Mouse (Mus musculus) neural tube, embryonic 12.5 days (tissue): ENCODE data around the gene Rpa3. TPM values are rescaled to one million over a fixed set of nuclear protein-coding genes. Genes with fewer than 3 reads are reported as not detected.

ENCODE experiments used
- ATAC-seq: fragments of 200-750 bp; cut with Nextera tagmentation; 2 replicates; pipeline ENCODE4 v1.8.0; 2017; ENCODE audit warnings: low read depth, mild to moderate bottlenecking, moderate TSS enrichment, moderate library complexity; ENCODE audit not compliant: low FRiP score
- H3K27ac ChIP-seq: fragments of 300-500 bp; sonication (generic); 2 replicates; pipeline ENCODE4 v1.5.1; 2016
- H3K27me3 ChIP-seq: fragments of 300-500 bp; sonication (generic); replicated peaks from 2 replicates; pipeline ENCODE4 v1.6.1; 2016; ENCODE audit warnings: mild to moderate bottlenecking
- H3K36me3 ChIP-seq: fragments of 300-500 bp; sonication (generic); 2 replicates; pipeline ENCODE4 v1.6.1; 2016; ENCODE audit warnings: mild to moderate bottlenecking
- H3K4me1 ChIP-seq: fragments of 300-500 bp; sonication (generic); 2 replicates; pipeline ENCODE4 v1.6.1; 2016
- H3K4me2 ChIP-seq: fragments of 300-500 bp; sonication (generic); replicated peaks from 2 replicates; pipeline ENCODE4 v1.6.1; 2016; ENCODE audit warnings: mild to moderate bottlenecking
- H3K4me3 ChIP-seq: fragments of 300-500 bp; sonication (generic); 2 replicates; pipeline ENCODE4 v1.5.1; 2016
- H3K9ac ChIP-seq: fragments of 300-500 bp; sonication (generic); 2 replicates; pipeline ENCODE4 v1.6.1; 2016; ENCODE audit warnings: mild to moderate bottlenecking
- H3K9me3 ChIP-seq: fragments of 300-500 bp; sonication (generic); 2 replicates; pipeline ENCODE4 v1.6.1; 2016; ENCODE audit warnings: mild to moderate bottlenecking
- WGBS: fragments of 180-500 bp; shearing (Covaris S2); methylation state at CpG from one replicate; pipeline ENCODE4 v1.1.7; 2016; 5-methylcytosine and 5-hydroxymethylcytosine counted together
- polyA plus RNA-seq: library from polyadenylated mRNA; unstranded; fragments of >200 nt; fragmentation: Nextera tagmentation; extraction: Ambion mirVana; gene quantifications from 2 replicates; pipeline ENCODE4 v1.2.1, GENCODE M21; 2016

Gene Rpa3
- polyA plus RNA-seq, result 124 and 136 TPM in 2 replicates

DNA sequence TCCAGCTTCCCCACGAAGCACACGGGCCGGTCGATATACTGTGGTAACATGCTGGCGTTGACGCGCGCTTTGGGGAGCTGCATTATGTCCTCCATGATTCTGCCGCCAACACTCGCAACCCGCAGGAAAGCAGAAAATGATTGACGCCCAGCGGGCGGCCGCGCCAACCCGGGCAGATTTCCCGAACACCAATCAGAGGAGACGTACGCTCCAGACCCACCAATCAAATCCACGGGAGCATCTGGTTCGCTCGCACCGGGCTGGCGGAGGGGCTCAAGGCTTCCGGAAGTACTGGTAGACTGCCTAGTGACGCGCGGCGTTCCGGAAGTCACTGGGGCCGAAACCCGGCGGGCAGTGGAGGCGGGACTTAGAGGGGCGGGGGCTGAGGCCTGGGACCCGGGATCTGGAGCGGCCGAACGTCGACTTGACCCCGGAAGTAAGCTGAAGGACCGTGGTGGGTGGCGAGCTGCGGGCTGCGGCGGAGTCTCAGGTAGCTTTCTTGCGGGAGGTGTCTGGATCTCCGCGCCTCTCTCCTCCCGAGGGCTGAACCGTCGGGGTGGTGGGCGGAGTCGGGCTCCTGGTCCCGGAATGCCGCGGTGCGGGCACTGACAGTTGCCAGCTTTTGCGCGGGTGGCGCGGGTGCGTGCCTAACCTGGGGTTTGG is at the start of gene Rpa3, which contains the start of the genes Umad1 and Gm45062:
Gene Rpa3 (minus strand): TSS at position 170 of the 663 bp plus-strand sequence.
Gene Umad1 (plus strand): TSS at position 285 of the 663 bp plus-strand sequence.
Gene Gm45062 (plus strand): TSS at position 447 of the 663 bp plus-strand sequence.
- H3K27ac ChIP-seq, result 0 out of 2 replicates have a peak within 1 kb of the TSS, but pooled peaks have one; percentile 53
- H3K4me3 ChIP-seq, result peak within 1 kb of the TSS; percentile 79
- under 1% methylated on average over 64 of the region's 64 CpGs for WGBS

DNA sequence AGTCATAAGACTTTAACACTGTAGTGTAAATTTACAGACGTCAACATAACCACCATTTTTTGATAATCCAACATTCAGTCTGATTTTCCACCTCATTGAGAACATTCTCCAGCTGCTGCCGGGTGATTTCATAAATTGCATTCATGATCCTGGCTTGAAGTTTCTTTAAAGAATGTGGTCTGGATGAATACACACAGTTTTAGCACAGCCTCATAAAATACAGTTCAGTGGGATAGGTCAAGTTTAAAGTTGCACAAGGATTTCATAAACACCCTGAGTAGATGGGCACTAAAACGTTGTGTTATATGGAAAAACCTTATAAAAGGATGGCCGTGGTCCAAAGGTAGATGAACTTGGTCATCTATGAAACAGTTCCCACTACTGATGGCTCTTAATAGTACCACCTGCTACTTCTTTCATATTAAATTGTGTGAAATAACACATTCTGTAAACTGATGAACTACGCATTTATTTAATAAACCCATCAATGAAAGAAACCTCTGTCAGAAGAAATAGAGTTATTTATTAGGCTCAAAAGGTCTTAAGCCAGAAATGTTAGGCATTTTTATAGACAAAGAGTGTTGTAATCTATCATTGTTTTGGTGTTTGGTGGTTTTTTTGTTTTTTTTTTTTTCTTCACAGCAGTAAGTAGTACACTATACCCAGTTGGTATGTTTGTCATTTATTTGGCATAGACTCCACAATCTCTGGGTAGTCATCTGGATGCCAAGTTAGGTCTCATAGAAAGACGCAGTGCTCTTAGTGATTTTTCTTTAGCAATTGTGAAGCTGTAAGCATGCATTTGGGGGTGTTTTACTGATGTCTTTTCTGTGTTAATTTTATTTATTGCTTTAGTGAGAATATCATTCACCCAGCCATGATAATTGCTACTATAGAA is 49.2 kb upstream of the Rpa3 start:
- Histone ChIP-seq H3K4me1 (no peaks in the 10 kb centered on the region), H3K27me3 (no peaks in the 10 kb centered on the region), H3K4me2 (no peak overlapping the region), H3K27ac (no peak overlapping the region), H3K9ac (no peak overlapping the region), H3K36me3 (no peaks in the 10 kb centered on the region), H3K9me3 (no peaks in the 10 kb centered on the region), H3K4me3 (no peak overlapping the region)
- ATAC-seq, result no peak
- 70% methylated on average over 6 of the region's 6 CpGs for WGBS

More for the DNA sequence above, at the start of gene Rpa3, which contains the start of the genes Umad1 and Gm45062:
- Histone ChIP-seq H3K36me3 (peaks cover under 1% of the 10 kb centered on the region; the same call in 1 of the 2 replicates), H3K4me2 (peak within 1 kb of the TSS; percentile 91), H3K9me3 (no peaks in the 10 kb centered on the region), H3K9ac (peak within 1 kb of the TSS; percentile 78), H3K27me3 (no peaks in the 10 kb centered on the region), H3K4me1 (peaks cover 11% of the 10 kb centered on the region)
- peak; percentile 100 for ATAC-seq

DNA sequence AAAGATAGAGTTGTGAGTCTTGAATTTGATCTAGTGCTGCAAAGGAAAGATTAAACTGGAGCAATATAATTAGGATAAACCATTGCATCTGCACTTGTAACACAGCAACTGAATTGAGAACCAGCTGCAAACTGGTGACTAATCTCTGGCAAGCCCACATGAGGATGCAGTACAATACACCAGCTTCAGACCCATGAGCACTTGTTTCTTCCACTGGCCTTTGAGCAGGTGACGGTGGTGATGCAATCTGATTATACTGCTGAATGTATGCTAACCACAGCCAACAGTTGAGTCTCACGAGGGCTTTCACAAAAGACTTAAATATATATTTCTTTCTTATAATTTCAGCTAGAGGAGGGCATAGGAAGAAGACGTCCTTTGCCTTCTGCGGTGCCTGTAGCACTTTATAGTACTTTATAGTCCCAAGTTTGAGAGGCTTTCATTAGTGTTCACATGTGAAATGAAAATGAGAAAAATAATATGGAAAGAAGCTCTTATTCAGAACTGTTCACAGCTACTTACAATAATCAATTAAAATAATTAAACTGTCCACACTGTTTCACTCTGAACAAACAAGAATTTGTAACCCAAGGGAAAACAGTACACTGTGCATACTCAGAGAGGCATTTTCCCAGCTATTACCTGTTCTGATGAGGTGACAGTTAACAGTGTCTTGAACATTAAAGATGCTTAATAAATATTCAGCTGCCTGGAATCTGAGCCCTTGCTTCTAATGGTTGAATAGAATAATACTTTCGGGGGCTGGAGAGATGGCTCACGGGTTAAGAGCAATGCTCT is 40.3 kb upstream of the Rpa3 start:
- Histone ChIP-seq H3K4me1 (no peaks in the 10 kb centered on the region), H3K27me3 (no peaks in the 10 kb centered on the region), H3K9me3 (no peaks in the 10 kb centered on the region), H3K4me3 (no peak overlapping the region), H3K36me3 (no peaks in the 10 kb centered on the region), H3K27ac (no peak overlapping the region), H3K4me2 (no peak overlapping the region), H3K9ac (no peak overlapping the region)
- 87% methylated on average over 6 of the region's 6 CpGs for WGBS
- ATAC-seq, result no peak

DNA sequence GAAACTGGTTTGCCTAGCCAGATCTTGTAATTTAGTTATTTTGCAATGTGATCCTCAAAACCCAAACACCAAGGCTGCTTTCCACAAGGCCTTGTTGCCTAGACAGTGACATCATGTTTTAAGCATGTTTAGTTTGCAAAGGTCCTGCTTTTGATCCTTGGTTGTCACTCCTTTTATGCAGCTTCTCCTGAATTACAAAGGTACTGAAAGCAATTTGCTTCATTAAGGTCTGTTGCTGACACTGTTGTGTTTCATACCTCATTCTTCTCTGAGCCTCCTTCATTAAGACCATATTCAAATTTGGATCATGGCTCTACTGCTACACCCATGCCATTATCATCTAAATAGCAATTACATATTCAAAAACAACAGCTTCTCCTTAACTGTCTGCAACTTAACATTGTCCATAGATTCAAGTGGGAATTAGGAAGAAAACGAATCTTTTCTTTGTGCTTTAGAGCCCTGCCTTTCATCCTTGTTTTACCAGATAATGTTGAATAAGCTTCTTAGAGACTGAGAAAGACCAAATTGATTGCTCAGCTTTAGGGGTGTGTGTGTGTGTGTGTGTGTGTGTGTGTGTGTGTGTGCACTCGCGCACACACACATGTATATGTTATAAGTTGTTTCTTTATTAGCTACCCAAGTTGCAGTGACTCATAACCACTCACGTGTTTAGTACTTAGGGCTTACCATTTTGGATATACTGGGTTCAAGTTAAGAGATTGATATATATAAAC is 35.2 kb upstream of the Rpa3 start:
- ATAC-seq, result no peak
- H3K4me3 ChIP-seq, result no peak overlapping the region
- H3K27ac ChIP-seq, result no peak overlapping the region
- H3K36me3 ChIP-seq, result no peaks in the 10 kb centered on the region
- no peaks in the 10 kb centered on the region for H3K27me3 ChIP-seq
- H3K4me1 ChIP-seq, result no peaks in the 10 kb centered on the region
- no peak overlapping the region for H3K9ac ChIP-seq
- H3K4me2 ChIP-seq, result no peak overlapping the region
- WGBS, result 87% methylated on average over 4 of the region's 4 CpGs
- H3K9me3 ChIP-seq, result no peaks in the 10 kb centered on the region

DNA sequence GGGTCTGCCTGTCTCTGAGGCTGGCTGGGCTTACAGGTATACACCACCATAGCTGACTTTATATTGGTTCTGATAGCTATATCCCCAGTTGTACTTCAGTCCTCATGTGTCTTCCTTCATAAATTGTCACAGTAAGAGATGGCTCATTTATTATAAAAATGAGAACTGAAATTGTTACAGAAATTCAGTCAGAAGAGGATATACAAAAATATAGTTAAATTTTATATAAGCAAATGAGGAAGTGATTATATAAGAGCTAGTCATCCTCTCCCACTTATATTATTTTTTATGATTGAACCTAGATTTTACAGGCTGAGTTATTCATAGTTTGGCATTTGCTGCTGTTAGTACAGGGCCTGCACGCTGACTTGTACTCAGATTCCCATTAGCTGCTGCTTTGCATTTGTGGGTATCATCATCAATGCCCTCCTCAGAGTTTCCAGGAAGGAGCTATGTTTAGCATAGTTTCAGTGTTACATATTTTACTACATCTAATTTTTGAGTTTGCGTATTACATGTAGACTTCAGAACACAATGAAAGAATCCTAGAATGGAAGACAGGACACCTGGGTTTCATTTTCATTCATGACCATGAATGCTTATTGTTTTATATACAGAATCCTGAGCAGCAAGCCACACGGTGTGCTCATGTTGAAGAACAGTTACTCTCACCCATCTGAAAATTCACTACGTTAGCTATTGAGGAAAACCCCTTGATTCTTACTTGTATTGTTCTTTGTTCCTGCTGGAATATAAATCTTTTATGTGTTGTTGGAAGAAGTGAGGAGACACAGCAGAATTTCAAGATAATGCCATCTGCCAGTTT is 30.0 kb upstream of the Rpa3 start:
- Histone ChIP-seq H3K9ac (no peak overlapping the region), H3K27ac (no peak overlapping the region), H3K36me3 (no peaks in the 10 kb centered on the region), H3K9me3 (no peaks in the 10 kb centered on the region), H3K4me3 (no peak overlapping the region), H3K4me2 (no peak overlapping the region), H3K27me3 (no peaks in the 10 kb centered on the region), H3K4me1 (no peaks in the 10 kb centered on the region)
- 78% methylated on average over 4 of the region's 4 CpGs for WGBS
- no peak for ATAC-seq

DNA sequence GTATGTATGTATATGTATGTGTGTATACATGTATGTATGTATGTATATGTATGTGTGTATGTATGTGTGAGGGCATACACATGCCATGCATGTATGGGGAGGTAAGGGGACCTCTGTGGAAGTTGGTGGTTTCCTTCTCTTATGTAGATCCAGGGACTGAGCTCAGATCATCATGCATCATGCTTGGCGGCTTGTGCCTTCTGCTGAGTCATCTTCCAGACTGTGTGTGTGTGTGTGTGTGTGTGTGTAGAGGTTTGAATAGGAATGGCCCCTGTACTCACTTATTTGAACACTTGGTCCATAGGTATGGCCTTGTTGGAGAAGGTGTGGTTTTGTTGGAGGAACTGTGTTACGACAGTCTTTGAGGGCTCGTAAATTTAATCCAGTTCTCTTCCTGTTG is 27.2 kb upstream of the Rpa3 start:
- Histone ChIP-seq H3K4me2 (no peak overlapping the region), H3K36me3 (no peaks in the 10 kb centered on the region), H3K27me3 (no peaks in the 10 kb centered on the region), H3K9me3 (no peaks in the 10 kb centered on the region), H3K4me1 (no peaks in the 10 kb centered on the region), H3K9ac (no peak overlapping the region), H3K4me3 (no peak overlapping the region), H3K27ac (no peak overlapping the region)
- ATAC-seq, result no peak
- WGBS, result 97% methylated on average over 3 of the region's 3 CpGs

DNA sequence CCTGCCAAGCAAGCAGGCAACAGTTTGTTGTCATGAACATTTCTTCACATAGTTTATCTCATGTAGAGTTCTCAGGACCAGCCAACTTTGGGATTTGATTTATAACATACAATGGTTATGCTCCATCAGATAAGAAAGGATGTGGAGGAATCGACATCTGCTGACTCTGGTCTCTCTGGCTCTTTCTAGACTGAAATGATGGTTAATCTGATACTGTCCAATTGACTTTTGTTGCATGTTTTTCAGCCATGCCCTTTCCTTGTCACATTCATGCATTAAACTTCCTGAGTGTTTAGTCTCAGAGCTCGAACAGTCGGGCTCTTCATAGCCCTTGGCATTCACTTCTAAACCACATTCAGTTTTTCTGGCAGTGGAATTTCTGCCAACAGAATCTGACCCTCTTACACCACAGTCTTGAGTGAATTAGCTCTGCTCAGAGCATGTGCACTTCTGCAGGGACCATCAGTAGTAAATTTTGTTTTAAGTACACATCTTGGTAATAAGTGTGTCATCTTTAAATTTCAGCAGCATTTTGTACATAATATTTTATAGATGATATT is 26.5 kb upstream of the Rpa3 start:
- 95% methylated on average over 3 of the region's 3 CpGs for WGBS
- H3K9me3 ChIP-seq, result no peaks in the 10 kb centered on the region
- no peaks in the 10 kb centered on the region for H3K36me3 ChIP-seq
- no peak overlapping the region for H3K4me2 ChIP-seq
- no peak for ATAC-seq
- H3K9ac ChIP-seq, result no peak overlapping the region
- no peaks in the 10 kb centered on the region for H3K4me1 ChIP-seq
- no peak overlapping the region for H3K27ac ChIP-seq
- H3K27me3 ChIP-seq, result no peaks in the 10 kb centered on the region
- H3K4me3 ChIP-seq, result no peak overlapping the region

DNA sequence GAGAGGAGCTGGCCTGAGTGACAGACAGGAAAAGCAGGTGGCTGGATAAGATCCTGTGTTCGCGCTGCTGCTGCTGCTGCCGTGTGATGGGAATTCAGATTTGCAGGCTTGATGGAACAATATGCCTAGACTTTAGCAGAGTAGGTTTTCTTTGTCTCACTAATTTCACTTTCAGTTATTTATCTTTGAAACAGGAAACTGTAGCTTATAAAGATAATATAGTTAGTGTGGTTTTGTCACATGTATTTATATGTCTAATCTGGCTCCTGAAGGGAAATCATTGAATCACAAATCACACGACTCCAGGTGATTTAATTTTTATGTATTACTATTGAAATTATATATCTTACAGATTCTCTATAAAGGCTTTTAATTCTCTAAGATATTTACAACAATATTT is 24.3 kb upstream of the Rpa3 start:
- H3K9ac ChIP-seq, result no peak overlapping the region
- H3K4me1 ChIP-seq, result no peaks in the 10 kb centered on the region
- no peaks in the 10 kb centered on the region for H3K9me3 ChIP-seq
- H3K27me3 ChIP-seq, result no peaks in the 10 kb centered on the region
- ATAC-seq, result no peak
- 88% methylated on average over 4 of the region's 4 CpGs for WGBS
- no peak overlapping the region for H3K4me2 ChIP-seq
- H3K27ac ChIP-seq, result no peak overlapping the region
- no peaks in the 10 kb centered on the region for H3K36me3 ChIP-seq
- no peak overlapping the region for H3K4me3 ChIP-seq

DNA sequence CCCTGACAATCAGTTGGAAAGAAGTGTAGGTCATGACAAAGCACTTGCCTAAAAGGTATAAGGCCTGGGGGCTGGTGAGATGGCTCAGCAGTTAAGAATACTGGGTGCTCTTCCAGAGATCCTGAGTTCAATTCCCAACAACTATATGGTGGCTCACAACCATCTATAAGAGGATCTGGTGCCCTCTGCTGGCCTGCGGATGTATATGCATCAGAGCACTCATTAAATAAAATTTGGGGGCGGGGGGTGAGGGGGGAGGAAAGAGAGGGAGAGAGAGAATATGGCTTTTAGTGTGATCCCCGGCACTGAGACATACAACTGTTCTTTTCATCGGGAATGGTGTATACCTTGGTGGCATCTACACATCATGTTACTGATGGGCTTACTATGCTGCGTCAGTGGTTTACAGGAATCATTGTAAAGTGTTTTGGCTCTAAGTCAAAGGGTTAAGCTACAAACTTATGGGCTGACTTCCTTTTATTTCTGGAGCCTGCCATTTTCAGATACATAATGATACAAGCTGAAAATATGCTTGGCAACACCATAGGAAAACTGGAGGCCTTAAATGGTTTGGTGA is 19.5 kb upstream of the Rpa3 start:
- whole genome bisulfite sequencing, result 66% methylated on average over 5 of the region's 5 CpGs
- Histone ChIP-seq H3K27me3 (no peaks in the 10 kb centered on the region), H3K9ac (no peak overlapping the region), H3K9me3 (no peaks in the 10 kb centered on the region), H3K4me1 (no peaks in the 10 kb centered on the region), H3K4me3 (no peak overlapping the region), H3K4me2 (no peak overlapping the region), H3K27ac (no peak overlapping the region), H3K36me3 (no peaks in the 10 kb centered on the region)
- ATAC-seq, result no peak

DNA sequence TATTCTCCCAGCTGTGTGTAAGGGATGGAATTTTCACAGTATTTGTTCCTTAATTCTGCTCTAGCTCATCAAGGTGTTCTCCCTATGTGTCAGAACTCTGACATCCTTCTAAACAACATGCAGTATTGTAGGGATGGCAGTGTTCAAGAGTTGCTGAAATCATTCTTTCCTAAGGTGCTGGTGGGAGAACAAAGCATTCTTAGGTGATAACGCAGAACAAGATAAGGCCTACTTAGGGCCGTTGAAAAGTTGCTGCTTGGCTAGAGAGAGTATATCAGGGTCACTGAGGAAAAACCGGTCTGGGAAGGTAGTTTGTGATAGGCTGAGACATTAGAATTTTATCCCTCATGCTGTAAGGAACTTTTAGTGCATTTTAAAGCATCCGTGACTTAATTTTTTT is 17.5 kb upstream of the Rpa3 start:
- no peak overlapping the region for H3K4me3 ChIP-seq
- no peak overlapping the region for H3K9ac ChIP-seq
- 90% methylated on average over 4 of the region's 4 CpGs for WGBS
- ATAC-seq, result no peak
- H3K4me1 ChIP-seq, result no peaks in the 10 kb centered on the region
- H3K36me3 ChIP-seq, result no peaks in the 10 kb centered on the region
- no peaks in the 10 kb centered on the region for H3K27me3 ChIP-seq
- no peak overlapping the region for H3K27ac ChIP-seq
- no peak overlapping the region for H3K4me2 ChIP-seq
- H3K9me3 ChIP-seq, result no peaks in the 10 kb centered on the region
